Mouse (Mus musculus): ENCODE measurements around the gene Kazn. TPM values are rescaled to one million over a fixed set of nuclear protein-coding genes. Genes with fewer than 3 reads are reported as not detected.

Kazn gene
- polyA plus RNA-seq, 1 experiment from 2014 or later = 0.74 TPM

- no peak for ATAC-seq
These were observed 26.8 kb downstream of the Kazn start for GRCm38 (mm10) chr4:142212425-142212824.

DNA sequence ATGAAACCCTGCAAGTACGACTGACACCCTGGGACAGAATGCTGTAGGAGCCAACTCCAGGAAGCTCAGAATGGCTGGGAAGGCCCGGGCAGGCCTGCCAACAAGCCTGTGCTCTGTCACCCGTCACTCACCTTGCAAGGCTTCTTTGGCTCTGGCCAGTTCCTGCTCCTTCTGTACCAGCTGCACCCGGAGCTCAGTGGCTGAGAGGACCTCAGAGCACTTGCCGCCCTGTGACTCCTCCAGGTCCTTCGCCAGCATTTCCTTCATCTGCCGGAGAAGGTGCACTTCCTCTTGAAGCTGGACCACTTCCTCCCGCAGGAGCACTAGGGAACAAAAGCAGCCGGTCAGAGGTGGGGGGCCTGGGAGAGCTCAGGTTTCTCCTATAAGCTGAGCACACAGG lies 29.3 kb downstream of the Kazn start:
- TF ChIP-seq CTCF (IDR thresholded peaks at IDR 0.05; ENCODE audit: low read depth) (no peak), EP300 (IDR thresholded peaks at IDR 0.05; ENCODE audit: low read depth) (no peak)
- no peaks in the 10 kb centered on the region for H3K9me3 ChIP-seq (ENCODE audit: low read length)

More at GRCm38 (mm10) chr4:142212425-142212824, 26.8 kb downstream of the Kazn start:
- no peak for TF ChIP-seq EP300 (IDR thresholded peaks at IDR 0.05; ENCODE audit: low read depth)
- no peak for TF ChIP-seq CTCF (IDR thresholded peaks at IDR 0.05; ENCODE audit: low read depth)
- no peak overlapping the region for H3K27ac ChIP-seq (ENCODE audit: low read depth)
- no peaks in the 10 kb centered on the region for H3K4me1 ChIP-seq (ENCODE audit: insufficient read depth)
- no peaks in the 10 kb centered on the region for H3K36me3 ChIP-seq (replicated peaks; ENCODE audit: insufficient read depth, low read length)
- no peak overlapping the region for H3K9ac ChIP-seq (replicated peaks)
- 79% methylated on average over 9 of the region's 9 CpGs for WGBS (ENCODE audit: insufficient replicate concordance)
- H3K4me2 ChIP-seq (ENCODE audit: low read depth, low read length) = no peak overlapping the region
- H3K4me3 ChIP-seq (ENCODE audit: low read depth, low read length) = no peak overlapping the region
- no peaks in the 10 kb centered on the region for H3K9me3 ChIP-seq (ENCODE audit: low read length)
- no peaks in the 10 kb centered on the region for H3K27me3 ChIP-seq (ENCODE audit: insufficient read depth, low read length)
- DNase-seq = no peak

GRCm38 (mm10) chr4:142209476-142209875 lies 29.7 kb downstream of the Kazn start:
- Histone ChIP-seq H3K27me3 (ENCODE audit: insufficient read depth, low read length) (no peaks in the 10 kb centered on the region), H3K9ac (replicated peaks) (no peak overlapping the region)
- 52% methylated on average over 7 of the region's 7 CpGs for WGBS (ENCODE audit: insufficient replicate concordance)

More for the DNA sequence above, 29.3 kb downstream of the Kazn start:
- Histone ChIP-seq H3K27me3 (ENCODE audit: insufficient read depth, low read length) (no peaks in the 10 kb centered on the region), H3K4me1 (ENCODE audit: insufficient read depth) (no peaks in the 10 kb centered on the region), H3K27ac (ENCODE audit: low read depth) (no peak overlapping the region), H3K36me3 (replicated peaks; ENCODE audit: insufficient read depth, low read length) (no peaks in the 10 kb centered on the region), H3K9ac (replicated peaks) (no peak overlapping the region), H3K4me3 (ENCODE audit: low read depth, low read length) (no peak overlapping the region), H3K4me2 (ENCODE audit: low read depth, low read length) (no peak overlapping the region)
- WGBS (ENCODE audit: insufficient replicate concordance) = 29% methylated on average over 9 of the region's 9 CpGs
- DNase-seq (no peak), ATAC-seq (no peak)

GRCm38 (mm10) chr4:142205693-142206092 lies 33.5 kb downstream of the Kazn start:
- WGBS (ENCODE audit: insufficient replicate concordance) = 78% methylated on average over 6 of the region's 6 CpGs
- H3K9ac ChIP-seq (replicated peaks) = no peak overlapping the region
- no peaks in the 10 kb centered on the region for H3K4me1 ChIP-seq (ENCODE audit: insufficient read depth)
- DNase-seq (no peak), ATAC-seq (no peak)
- no peaks in the 10 kb centered on the region for H3K36me3 ChIP-seq (replicated peaks; ENCODE audit: insufficient read depth, low read length)
- no peak overlapping the region for H3K4me3 ChIP-seq (ENCODE audit: low read depth, low read length)
- no peaks in the 10 kb centered on the region for H3K9me3 ChIP-seq (ENCODE audit: low read length)
- H3K27me3 ChIP-seq (ENCODE audit: insufficient read depth, low read length) = no peaks in the 10 kb centered on the region
- H3K4me2 ChIP-seq (ENCODE audit: low read depth, low read length) = no peak overlapping the region
- H3K27ac ChIP-seq (ENCODE audit: low read depth) = no peak overlapping the region
- TF ChIP-seq EP300 (IDR thresholded peaks at IDR 0.05; ENCODE audit: low read depth) = no peak
- no peak for TF ChIP-seq CTCF (IDR thresholded peaks at IDR 0.05; ENCODE audit: low read depth)

More at GRCm38 (mm10) chr4:142209476-142209875, 29.7 kb downstream of the Kazn start:
- TF ChIP-seq CTCF (IDR thresholded peaks at IDR 0.05; ENCODE audit: low read depth) = no peak
- TF ChIP-seq EP300 (IDR thresholded peaks at IDR 0.05; ENCODE audit: low read depth) = no peak
- H3K27ac ChIP-seq (ENCODE audit: low read depth) = no peak overlapping the region
- ATAC-seq (no peak), DNase-seq (no peak)
- H3K4me2 ChIP-seq (ENCODE audit: low read depth, low read length) = no peak overlapping the region
- no peaks in the 10 kb centered on the region for H3K9me3 ChIP-seq (ENCODE audit: low read length)
- H3K4me1 ChIP-seq (ENCODE audit: insufficient read depth) = no peaks in the 10 kb centered on the region
- no peaks in the 10 kb centered on the region for H3K36me3 ChIP-seq (replicated peaks; ENCODE audit: insufficient read depth, low read length)
- no peak overlapping the region for H3K4me3 ChIP-seq (ENCODE audit: low read depth, low read length)

DNA sequence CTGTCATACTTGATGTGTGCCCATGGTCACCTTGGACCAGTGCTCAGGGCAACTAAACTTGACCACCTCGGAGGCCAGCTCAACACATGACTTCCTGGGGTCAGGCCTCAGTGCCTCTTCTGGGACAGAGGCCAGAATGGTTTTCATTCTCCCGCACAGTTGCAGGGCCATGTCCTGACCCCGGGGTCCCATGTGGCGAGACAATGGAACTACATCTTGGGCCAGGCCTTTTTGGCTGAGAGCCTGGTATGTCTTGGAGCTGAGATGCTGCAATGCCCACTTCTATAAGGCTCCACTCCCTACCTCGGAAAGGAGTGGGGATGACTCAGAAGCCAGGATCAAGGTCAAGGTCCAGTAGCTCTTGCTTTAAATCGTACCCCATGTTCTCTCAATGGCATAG lies 42.6 kb downstream of the Kazn start:
- H3K9ac ChIP-seq (replicated peaks) = no peak overlapping the region
- H3K27ac ChIP-seq (ENCODE audit: low read depth) = no peak overlapping the region
- H3K36me3 ChIP-seq (replicated peaks; ENCODE audit: insufficient read depth, low read length) = no peaks in the 10 kb centered on the region
- WGBS (ENCODE audit: insufficient replicate concordance) = 65% methylated on average over 6 of the region's 6 CpGs
- no peaks in the 10 kb centered on the region for H3K4me1 ChIP-seq (ENCODE audit: insufficient read depth)
- H3K4me3 ChIP-seq (ENCODE audit: low read depth, low read length) = no peak overlapping the region
- H3K9me3 ChIP-seq (ENCODE audit: low read length) = no peaks in the 10 kb centered on the region
- DNase-seq = no peak
- TF ChIP-seq CTCF (IDR thresholded peaks at IDR 0.05; ENCODE audit: low read depth) = peak; percentile 26
- no peak for TF ChIP-seq EP300 (IDR thresholded peaks at IDR 0.05; ENCODE audit: low read depth)
- no peak overlapping the region for H3K4me2 ChIP-seq (ENCODE audit: low read depth, low read length)
- H3K27me3 ChIP-seq (ENCODE audit: insufficient read depth, low read length) = no peaks in the 10 kb centered on the region
- ATAC-seq = no peak

- TF ChIP-seq EP300 (IDR thresholded peaks at IDR 0.05; ENCODE audit: low read depth) = no peak
- TF ChIP-seq CTCF (IDR thresholded peaks at IDR 0.05; ENCODE audit: low read depth) = no peak
- Histone ChIP-seq H3K4me1 (ENCODE audit: insufficient read depth) (no peaks in the 10 kb centered on the region), H3K9me3 (ENCODE audit: low read length) (no peaks in the 10 kb centered on the region), H3K4me3 (ENCODE audit: low read depth, low read length) (no peak overlapping the region), H3K9ac (replicated peaks) (no peak overlapping the region), H3K27ac (ENCODE audit: low read depth) (no peak overlapping the region), H3K36me3 (replicated peaks; ENCODE audit: insufficient read depth, low read length) (no peaks in the 10 kb centered on the region), H3K4me2 (ENCODE audit: low read depth, low read length) (no peak overlapping the region), H3K27me3 (ENCODE audit: insufficient read depth, low read length) (no peaks in the 10 kb centered on the region)
- no peak for ATAC-seq
- WGBS (ENCODE audit: insufficient replicate concordance) = 83% methylated on average over 7 of the region's 7 CpGs
- no peak for DNase-seq
These were observed 45.4 kb downstream of the Kazn start for GRCm38 (mm10) chr4:142193780-142194179.

- Histone ChIP-seq H3K4me1 (ENCODE audit: insufficient read depth) (no peaks in the 10 kb centered on the region), H3K36me3 (replicated peaks; ENCODE audit: insufficient read depth, low read length) (no peaks in the 10 kb centered on the region), H3K4me2 (ENCODE audit: low read depth, low read length) (no peak overlapping the region), H3K27me3 (ENCODE audit: insufficient read depth, low read length) (no peaks in the 10 kb centered on the region), H3K4me3 (ENCODE audit: low read depth, low read length) (no peak overlapping the region), H3K9ac (replicated peaks) (no peak overlapping the region), H3K9me3 (ENCODE audit: low read length) (no peaks in the 10 kb centered on the region), H3K27ac (ENCODE audit: low read depth) (no peak overlapping the region)
- DNase-seq (no peak), ATAC-seq (no peak)
- TF ChIP-seq EP300 (IDR thresholded peaks at IDR 0.05; ENCODE audit: low read depth) = no peak
- no peak for TF ChIP-seq CTCF (IDR thresholded peaks at IDR 0.05; ENCODE audit: low read depth)
- WGBS (ENCODE audit: insufficient replicate concordance) = 80% methylated on average over 8 of the region's 8 CpGs
These were observed 46.0 kb downstream of the Kazn start for GRCm38 (mm10) chr4:142193151-142193578.

Measured in liver, postnatal 0 days (tissue).